Mouse (Mus musculus) hindbrain, embryonic 10.5 days (tissue): ENCODE data around the gene Slc35f4. TPM values are rescaled to one million over a fixed set of nuclear protein-coding genes. Genes with fewer than 3 reads are reported as not detected.
"Not testable (repeated sequence)": the region's sequence is repeated elsewhere in the genome, so short reads cannot be mapped to it uniquely, and the experiment has no call there.

Source experiments
- DNase-seq: peaks from one replicate; pipeline ENCODE4 v3.0.0-alpha.2; 2017; ENCODE audit warnings: low spot score
- H3K27ac ChIP-seq: fragments of 300-500 bp; sonication (generic); 2 replicates; pipeline ENCODE4 v1.5.1; 2016; ENCODE audit warnings: mild to moderate bottlenecking, moderate library complexity
- H3K27me3 ChIP-seq: fragments of 300-500 bp; sonication (generic); 2 replicates; pipeline ENCODE4 v1.6.1; 2016; ENCODE audit warnings: mild to moderate bottlenecking; ENCODE audit not compliant: poor library complexity, insufficient read depth, severe bottlenecking
- H3K36me3 ChIP-seq: fragments of 300-500 bp; sonication (generic); 2 replicates; pipeline ENCODE4 v1.6.1; 2016; ENCODE audit warnings: mild to moderate bottlenecking, moderate library complexity
- H3K4me1 ChIP-seq: fragments of 300-500 bp; sonication (generic); replicated peaks from 2 replicates; pipeline ENCODE4 v1.6.1; 2016; ENCODE audit warnings: mild to moderate bottlenecking
- H3K4me3 ChIP-seq: fragments of 300-500 bp; sonication (generic); 2 replicates; pipeline ENCODE4 v1.5.1; 2016; ENCODE audit warnings: mild to moderate bottlenecking, moderate library complexity
- H3K9me3 ChIP-seq: fragments of 300-500 bp; sonication (generic); 2 replicates; pipeline ENCODE4 v1.6.1; 2016; ENCODE audit warnings: mild to moderate bottlenecking, moderate library complexity
- whole genome bisulfite sequencing: fragments of 180-500 bp; shearing (Covaris S2); methylation state at CpG from one replicate; pipeline ENCODE4 v1.1.7; 2016; 5-methylcytosine and 5-hydroxymethylcytosine counted together
- polyA plus RNA-seq: library from polyadenylated mRNA; unstranded; fragments of >200 nt; fragmentation: Nextera tagmentation; extraction: Ambion mirVana; gene quantifications from 2 replicates; pipeline ENCODE4 v1.2.1, GENCODE M21; 2016

Gene Slc35f4
- polyA plus RNA-seq, 1 experiment from 2014 or later: 0.39 TPM

DNA sequence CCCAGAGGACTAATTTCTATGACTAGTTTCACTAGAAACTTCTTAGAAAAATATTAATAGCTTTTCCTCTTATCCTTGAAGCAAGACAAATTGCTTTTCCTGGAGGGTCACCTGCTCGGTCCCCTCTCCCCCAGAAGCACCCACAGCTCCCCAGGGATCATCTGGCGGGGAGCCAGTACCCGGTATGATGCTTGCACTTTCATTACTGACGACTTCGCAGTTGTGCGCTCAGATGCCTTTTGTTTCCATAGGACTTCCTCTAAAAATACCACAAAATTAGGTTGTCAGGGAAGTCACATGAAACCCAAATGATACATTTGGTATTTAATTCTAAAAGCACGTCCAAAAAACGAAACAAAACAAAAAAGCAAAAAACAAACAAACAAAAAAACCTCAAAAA, 225.5 kb downstream of the Slc35f4 start:
- peaks cover 19% of the 10 kb centered on the region for H3K4me1 ChIP-seq
- H3K27ac ChIP-seq: no peak overlapping the region
- no peak for DNase-seq

GRCm38 (mm10) chr14:49293802-49294449, 231.9 kb downstream of the Slc35f4 start:
- no peaks in the 10 kb centered on the region for H3K27me3 ChIP-seq
- 23% methylated on average over 4 of the region's 4 CpGs for WGBS
- no peak overlapping the region for H3K4me3 ChIP-seq
- no peaks in the 10 kb centered on the region for H3K36me3 ChIP-seq
- no peak for DNase-seq
- peaks cover 14% of the 10 kb centered on the region for H3K4me1 ChIP-seq
- H3K9me3 ChIP-seq: no peaks in the 10 kb centered on the region
- H3K27ac ChIP-seq: peak overlapping the region; percentile 35; the same call in 1 of the 2 replicates

More for the DNA sequence above, 225.5 kb downstream of the Slc35f4 start:
- Histone ChIP-seq H3K4me3 (no peak overlapping the region), H3K36me3 (no peaks in the 10 kb centered on the region), H3K9me3 (no peaks in the 10 kb centered on the region), H3K27me3 (no peaks in the 10 kb centered on the region)
- 76% methylated on average over 8 of the region's 8 CpGs for WGBS

DNA sequence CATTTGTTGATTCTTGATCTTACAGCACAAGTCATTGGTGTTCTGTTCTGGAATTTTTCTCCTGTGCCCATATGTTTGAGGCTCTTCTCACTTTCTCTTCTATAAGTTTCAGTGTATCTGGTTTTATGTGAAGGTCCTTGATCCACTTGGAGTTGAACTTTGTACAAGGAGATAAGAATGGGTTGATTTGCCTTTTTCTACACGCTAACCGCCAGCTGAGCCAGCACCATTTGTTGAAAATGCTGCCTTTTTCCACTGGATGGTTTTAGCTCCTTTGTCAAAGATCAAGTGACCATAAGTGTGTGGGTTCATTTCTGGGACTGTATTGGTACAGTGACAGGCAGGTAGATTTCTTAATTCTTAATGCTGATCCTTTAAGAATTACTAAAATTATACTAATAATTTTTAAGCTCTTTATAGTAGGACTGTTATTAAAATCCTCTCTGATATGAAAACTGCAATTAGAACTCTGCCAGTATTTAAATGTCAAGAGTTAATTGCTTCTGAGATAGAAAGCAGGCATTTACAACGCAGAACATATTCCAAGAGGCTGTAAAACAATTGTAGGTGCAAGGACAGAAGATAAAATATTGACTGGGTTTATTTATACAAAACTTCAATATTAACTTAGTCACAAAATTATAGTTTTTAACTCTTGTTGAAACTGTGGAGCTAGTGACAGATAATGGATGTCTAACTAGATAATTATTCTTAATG, 235.7 kb downstream of the Slc35f4 start:
- 95% methylated on average over 3 of the region's 3 CpGs for WGBS
- peaks cover 14% of the 10 kb centered on the region for H3K4me1 ChIP-seq
- no peak overlapping the region for H3K27ac ChIP-seq
- DNase-seq: no peak
- H3K4me3 ChIP-seq: no peak overlapping the region
- H3K36me3 ChIP-seq: no peaks in the 10 kb centered on the region
- H3K27me3 ChIP-seq: no peaks in the 10 kb centered on the region
- no peaks in the 10 kb centered on the region for H3K9me3 ChIP-seq

DNA sequence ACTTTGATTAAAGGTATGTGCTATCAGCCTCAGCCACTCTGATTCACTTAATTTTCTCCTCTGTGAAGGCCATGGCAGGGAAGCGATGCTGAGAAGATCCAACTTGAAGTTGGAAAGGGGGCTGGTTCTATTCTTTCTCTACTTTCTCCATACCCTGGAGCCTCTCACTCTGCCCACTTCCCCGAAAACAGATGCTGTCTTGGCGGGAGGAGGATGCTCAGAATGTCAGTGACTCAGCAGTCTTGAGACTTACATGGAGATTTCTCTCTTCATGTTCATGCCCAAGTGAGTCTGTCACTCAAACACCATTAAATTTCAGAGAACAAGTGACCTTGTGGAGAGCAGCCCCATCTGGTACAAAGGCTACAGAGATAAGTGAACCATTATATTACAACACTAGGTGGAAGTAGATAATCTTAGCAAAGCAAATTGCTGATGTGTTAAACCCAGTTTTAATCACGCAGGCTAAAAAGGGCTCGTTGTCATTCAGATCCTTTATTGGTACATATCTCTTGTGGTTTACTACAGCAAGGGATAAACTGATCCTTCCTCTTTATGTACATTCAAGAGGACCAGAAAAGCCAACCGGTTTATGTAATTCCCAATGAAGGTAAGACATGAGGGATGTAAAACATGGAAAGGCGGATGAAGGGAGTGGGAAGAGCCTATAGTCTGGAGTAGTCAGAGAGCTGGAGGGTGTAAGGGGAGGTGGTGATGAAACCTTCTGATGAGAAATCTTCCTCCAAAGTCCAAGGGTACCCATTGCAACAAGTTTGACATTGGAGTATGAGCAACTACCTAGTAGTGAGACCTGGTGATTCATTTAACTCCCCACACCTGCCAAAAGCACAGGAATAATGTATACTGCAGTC, 241.8 kb downstream of the Slc35f4 start:
- Histone ChIP-seq H3K36me3 (no peaks in the 10 kb centered on the region), H3K4me1 (no peaks in the 10 kb centered on the region), H3K27me3 (no peaks in the 10 kb centered on the region), H3K27ac (no peak overlapping the region), H3K4me3 (no peak overlapping the region), H3K9me3 (no peaks in the 10 kb centered on the region)
- WGBS: 86% methylated on average over 7 of the region's 7 CpGs
- DNase-seq: no peak

DNA sequence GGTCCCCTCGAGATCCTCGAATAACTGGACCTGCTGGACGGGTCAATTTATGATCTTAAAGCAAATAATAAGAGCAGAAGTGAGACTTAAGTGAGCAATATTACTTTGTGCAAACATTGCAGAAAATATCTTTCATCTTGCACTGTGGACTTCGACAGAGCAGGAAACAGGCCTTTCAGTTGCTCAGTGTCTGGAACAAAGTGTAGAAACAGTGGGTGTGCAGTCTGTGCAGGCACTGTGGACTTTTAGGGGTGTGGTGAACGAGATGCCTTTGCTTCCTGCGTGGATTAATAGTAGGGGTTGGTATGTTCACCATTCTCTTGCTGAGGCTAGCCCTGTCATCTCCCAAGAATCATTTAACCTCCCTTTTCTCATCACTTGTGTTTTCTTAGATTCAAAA, 247.0 kb downstream of the Slc35f4 start:
- 84% methylated on average over 6 of the region's 6 CpGs for WGBS
- Histone ChIP-seq H3K4me1 (no peaks in the 10 kb centered on the region), H3K27ac (no peak overlapping the region), H3K36me3 (no peaks in the 10 kb centered on the region), H3K9me3 (no peaks in the 10 kb centered on the region), H3K4me3 (no peak overlapping the region), H3K27me3 (no peaks in the 10 kb centered on the region)
- no peak for DNase-seq

DNA sequence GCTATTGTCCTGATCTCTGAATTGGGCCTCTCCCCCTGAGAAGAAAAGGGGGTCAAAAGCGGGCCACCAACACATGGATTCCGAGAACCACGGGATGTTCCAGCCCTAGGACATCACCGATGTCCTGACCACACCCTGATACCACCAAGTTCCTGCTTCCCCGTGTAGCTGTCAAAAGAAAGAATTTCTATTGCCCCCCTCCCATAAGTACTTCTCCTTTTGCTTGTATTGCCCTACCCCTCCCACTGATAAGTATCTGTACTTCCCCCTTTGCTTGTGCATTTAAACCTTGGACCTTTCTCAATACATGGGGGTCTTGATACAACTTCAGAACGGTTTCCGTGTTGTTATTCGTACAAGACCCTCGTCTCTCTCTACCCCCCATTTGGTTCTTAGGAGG, 247.4 kb downstream of the Slc35f4 start:
- not testable (repeated sequence) for H3K4me3 ChIP-seq, DNase-seq, H3K4me1 ChIP-seq, H3K27me3 ChIP-seq, H3K36me3 ChIP-seq, H3K9me3 ChIP-seq, H3K27ac ChIP-seq
- WGBS: 94% methylated on average over 9 of the region's 9 CpGs

- Histone ChIP-seq H3K27me3 (no peaks in the 10 kb centered on the region), H3K4me3 (no peak overlapping the region), H3K4me1 (no peaks in the 10 kb centered on the region), H3K36me3 (no peaks in the 10 kb centered on the region), H3K27ac (no peak overlapping the region), H3K9me3 (no peaks in the 10 kb centered on the region)
- 79% methylated on average over 3 of the region's 3 CpGs for WGBS
- DNase-seq: no peak
Observed at GRCm38 (mm10) chr14:49277642-49278041, 248.2 kb downstream of the Slc35f4 start.

DNA sequence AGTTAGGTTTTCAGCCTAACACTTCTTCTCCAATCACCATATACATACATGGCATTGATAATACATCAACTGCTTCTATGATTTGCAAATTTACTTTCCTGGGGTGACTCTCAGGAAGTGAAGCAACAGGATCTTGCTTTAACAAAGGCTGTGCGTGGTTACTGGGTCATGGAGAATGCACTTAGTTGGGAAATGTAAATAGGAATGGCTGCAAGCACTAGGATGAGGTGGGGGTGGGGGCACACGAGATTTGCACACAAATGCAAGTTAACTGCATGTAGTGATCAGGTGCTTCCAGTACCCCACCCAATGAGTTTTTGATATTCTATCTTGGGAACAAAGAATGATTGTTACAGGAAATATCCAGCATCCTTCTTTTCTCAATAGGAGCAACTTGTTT, 250.5 kb downstream of the Slc35f4 start:
- Histone ChIP-seq H3K4me3 (no peak overlapping the region), H3K9me3 (no peaks in the 10 kb centered on the region), H3K4me1 (no peaks in the 10 kb centered on the region), H3K27me3 (no peaks in the 10 kb centered on the region), H3K36me3 (no peaks in the 10 kb centered on the region), H3K27ac (no peak overlapping the region)
- DNase-seq: no peak
- 41% methylated on average over 2 of the region's 2 CpGs for WGBS

GRCm38 (mm10) chr14:49265286-49266002, 260.4 kb downstream of the Slc35f4 start:
- DNase-seq: no peak
- WGBS: 81% methylated on average over 5 of the region's 5 CpGs
- Histone ChIP-seq H3K4me1 (no peaks in the 10 kb centered on the region), H3K27ac (no peak overlapping the region), H3K36me3 (no peaks in the 10 kb centered on the region), H3K27me3 (no peaks in the 10 kb centered on the region), H3K9me3 (no peaks in the 10 kb centered on the region), H3K4me3 (no peak overlapping the region)
